Mouse (Mus musculus): Measurements from ENCODE around the gene Fez1.

Gene Fez1

GRCm38 (mm10) chr9:36818905-36819304 lies 2.8 kb upstream of the Fez1 start:
- Histone ChIP-seq H3K27me3 (ENCODE audit: control insufficient read depth, insufficient read depth, low read length, poor library complexity, severe bottlenecking) (no peaks in the 10 kb centered on the region), H3K36me3 (ENCODE audit: control insufficient read depth, insufficient read depth, low read length, poor library complexity, severe bottlenecking) (no peaks in the 10 kb centered on the region)
- no peak for DNase-seq (ENCODE audit: low read depth, low spot score)

GRCm38 (mm10) chr9:36820969-36821643 lies 558 bp upstream of the Fez1 start:
- DNase-seq (ENCODE audit: low read depth, low spot score) = no peak
- Histone ChIP-seq H3K27me3 (ENCODE audit: control insufficient read depth, insufficient read depth, low read length, poor library complexity, severe bottlenecking) (no peaks in the 10 kb centered on the region), H3K36me3 (ENCODE audit: control insufficient read depth, insufficient read depth, low read length, poor library complexity, severe bottlenecking) (no peaks in the 10 kb centered on the region)

- no peaks in the 10 kb centered on the region for H3K27me3 ChIP-seq (ENCODE audit: control insufficient read depth, insufficient read depth, low read length, poor library complexity, severe bottlenecking)
- no peaks in the 10 kb centered on the region for H3K36me3 ChIP-seq (ENCODE audit: control insufficient read depth, insufficient read depth, low read length, poor library complexity, severe bottlenecking)
- no peak for DNase-seq (ENCODE audit: low read depth, low spot score)
Observed at GRCm38 (mm10) chr9:36822024-36822423, 360 bp downstream of the Fez1 start.

GRCm38 (mm10) chr9:36826612-36827363 lies 5.1 kb downstream of the Fez1 start:
- Histone ChIP-seq H3K27me3 (ENCODE audit: control insufficient read depth, insufficient read depth, low read length, poor library complexity, severe bottlenecking) (no peaks in the 10 kb centered on the region), H3K36me3 (ENCODE audit: control insufficient read depth, insufficient read depth, low read length, poor library complexity, severe bottlenecking) (no peaks in the 10 kb centered on the region)
- no peak for DNase-seq (ENCODE audit: low read depth, low spot score)

- Histone ChIP-seq H3K27me3 (ENCODE audit: control insufficient read depth, insufficient read depth, low read length, poor library complexity, severe bottlenecking) (no peaks in the 10 kb centered on the region; the same call in 1 of the 2 replicates), H3K36me3 (ENCODE audit: control insufficient read depth, insufficient read depth, low read length, poor library complexity, severe bottlenecking) (no peaks in the 10 kb centered on the region)
- DNase-seq (ENCODE audit: low read depth, low spot score) = no peak
Observed at GRCm38 (mm10) chr9:36831401-36831800, 9.7 kb downstream of the Fez1 start.

GRCm38 (mm10) chr9:36832529-36832928 lies 10.9 kb downstream of the Fez1 start:
- no peaks in the 10 kb centered on the region; the same call in 1 of the 2 replicates for H3K27me3 ChIP-seq (ENCODE audit: control insufficient read depth, insufficient read depth, low read length, poor library complexity, severe bottlenecking)
- DNase-seq (ENCODE audit: low read depth, low spot score) = no peak
- H3K36me3 ChIP-seq (ENCODE audit: control insufficient read depth, insufficient read depth, low read length, poor library complexity, severe bottlenecking) = no peaks in the 10 kb centered on the region

- no peak for DNase-seq (ENCODE audit: low read depth, low spot score)
- H3K36me3 ChIP-seq (ENCODE audit: control insufficient read depth, insufficient read depth, low read length, poor library complexity, severe bottlenecking) = no peaks in the 10 kb centered on the region
- no peaks in the 10 kb centered on the region; the same call in 1 of the 2 replicates for H3K27me3 ChIP-seq (ENCODE audit: control insufficient read depth, insufficient read depth, low read length, poor library complexity, severe bottlenecking)
Observed at GRCm38 (mm10) chr9:36833043-36833881, 11.6 kb downstream of the Fez1 start.

GRCm38 (mm10) chr9:36833914-36834313 lies 12.2 kb downstream of the Fez1 start:
- Histone ChIP-seq H3K36me3 (ENCODE audit: control insufficient read depth, insufficient read depth, low read length, poor library complexity, severe bottlenecking) (no peaks in the 10 kb centered on the region), H3K27me3 (ENCODE audit: control insufficient read depth, insufficient read depth, low read length, poor library complexity, severe bottlenecking) (no peaks in the 10 kb centered on the region; the same call in 1 of the 2 replicates)
- no peak for DNase-seq (ENCODE audit: low read depth, low spot score)

GRCm38 (mm10) chr9:36846346-36846745 lies 24.7 kb downstream of the Fez1 start:
- no peak for DNase-seq (ENCODE audit: low read depth, low spot score)
- Histone ChIP-seq H3K27me3 (ENCODE audit: control insufficient read depth, insufficient read depth, low read length, poor library complexity, severe bottlenecking) (no peaks in the 10 kb centered on the region), H3K36me3 (ENCODE audit: control insufficient read depth, insufficient read depth, low read length, poor library complexity, severe bottlenecking) (no peaks in the 10 kb centered on the region)

GRCm38 (mm10) chr9:36848661-36849060 lies 27.0 kb downstream of the Fez1 start:
- DNase-seq (ENCODE audit: low read depth, low spot score) = no peak
- no peaks in the 10 kb centered on the region for H3K27me3 ChIP-seq (ENCODE audit: control insufficient read depth, insufficient read depth, low read length, poor library complexity, severe bottlenecking)
- no peaks in the 10 kb centered on the region for H3K36me3 ChIP-seq (ENCODE audit: control insufficient read depth, insufficient read depth, low read length, poor library complexity, severe bottlenecking)

GRCm38 (mm10) chr9:36850091-36850490 lies 28.4 kb downstream of the Fez1 start:
- DNase-seq (ENCODE audit: low read depth, low spot score) = no peak
- Histone ChIP-seq H3K36me3 (ENCODE audit: control insufficient read depth, insufficient read depth, low read length, poor library complexity, severe bottlenecking) (no peaks in the 10 kb centered on the region), H3K27me3 (ENCODE audit: control insufficient read depth, insufficient read depth, low read length, poor library complexity, severe bottlenecking) (no peaks in the 10 kb centered on the region)

- Histone ChIP-seq H3K27me3 (ENCODE audit: control insufficient read depth, insufficient read depth, low read length, poor library complexity, severe bottlenecking) (no peaks in the 10 kb centered on the region), H3K36me3 (ENCODE audit: control insufficient read depth, insufficient read depth, low read length, poor library complexity, severe bottlenecking) (no peaks in the 10 kb centered on the region)
- DNase-seq (ENCODE audit: low read depth, low spot score) = no peak
Observed at GRCm38 (mm10) chr9:36852175-36852574, 30.5 kb downstream of the Fez1 start.

- no peaks in the 10 kb centered on the region for H3K27me3 ChIP-seq (ENCODE audit: control insufficient read depth, insufficient read depth, low read length, poor library complexity, severe bottlenecking)
- H3K36me3 ChIP-seq (ENCODE audit: control insufficient read depth, insufficient read depth, low read length, poor library complexity, severe bottlenecking) = no peaks in the 10 kb centered on the region
- DNase-seq (ENCODE audit: low read depth, low spot score) = no peak
Observed at GRCm38 (mm10) chr9:36856351-36856750, 34.7 kb downstream of the Fez1 start.

GRCm38 (mm10) chr9:36857476-36858117 lies 35.9 kb downstream of the Fez1 start:
- H3K36me3 ChIP-seq (ENCODE audit: control insufficient read depth, insufficient read depth, low read length, poor library complexity, severe bottlenecking) = no peaks in the 10 kb centered on the region
- DNase-seq (ENCODE audit: low read depth, low spot score) = no peak
- no peaks in the 10 kb centered on the region for H3K27me3 ChIP-seq (ENCODE audit: control insufficient read depth, insufficient read depth, low read length, poor library complexity, severe bottlenecking)
